Mouse (Mus musculus): ENCODE results near the gene Usp1. TPM values are rescaled to one million over a fixed set of nuclear protein-coding genes. Genes with fewer than 3 reads are reported as not detected.

Usp1 gene
- polyA plus RNA-seq, 1 experiment, result 114 TPM

GRCm38 (mm10) chr4:98920896-98921295, 2.7 kb upstream of the Usp1 start:
- DNase-seq (ENCODE audit: low read depth in 1 of 2, low spot score in 2 of 2), result no peak
- H3K4me3 ChIP-seq (ENCODE audit: extremely low read depth, insufficient read depth, insufficient read length), result no peak overlapping the region
- TF ChIP-seq CTCF (IDR thresholded peaks at IDR 0.05; ENCODE audit: extremely low read depth, insufficient read depth, insufficient read length, insufficient replicate concordance) (no peak), POLR2A (IDR thresholded peaks at IDR 0.05; ENCODE audit: low read depth, low read length) (no peak)
- H3K27ac ChIP-seq (ENCODE audit: insufficient read depth, low read length), result no peak overlapping the region
- no peaks in the 10 kb centered on the region for H3K27me3 ChIP-seq (ENCODE audit: control insufficient read depth, insufficient read depth, low read length)
- no peaks in the 10 kb centered on the region for H3K36me3 ChIP-seq (ENCODE audit: control insufficient read depth, insufficient read depth, low read length)
- peaks cover 11% of the 10 kb centered on the region; the same call in 1 of the 2 replicates for H3K4me1 ChIP-seq (ENCODE audit: control insufficient read depth, insufficient read depth, insufficient read length)
- 85% methylated on average over 4 of the region's 4 CpGs for WGBS

GRCm38 (mm10) chr4:98922061-98922642, 1.5 kb upstream of the Usp1 start:
- 12% methylated on average over 18 of the region's 18 CpGs for WGBS
- no peak for DNase-seq (ENCODE audit: low read depth in 1 of 2, low spot score in 2 of 2)
- TF ChIP-seq POLR2A (IDR thresholded peaks at IDR 0.05; ENCODE audit: low read depth, low read length) (no peak), CTCF (IDR thresholded peaks at IDR 0.05; ENCODE audit: extremely low read depth, insufficient read depth, insufficient read length, insufficient replicate concordance) (no peak)

GRCm38 (mm10) chr4:98922643-98923567, 705 bp upstream of the Usp1 start:
- H3K4me1 ChIP-seq (ENCODE audit: control insufficient read depth, insufficient read depth, insufficient read length), result peaks cover 11% of the 10 kb centered on the region; the same call in 1 of the 2 replicates
- peak; percentile 28; the same call in 1 of the 2 replicates for TF ChIP-seq POLR2A (IDR thresholded peaks at IDR 0.05; ENCODE audit: low read depth, low read length)
- TF ChIP-seq CTCF (IDR thresholded peaks at IDR 0.05; ENCODE audit: extremely low read depth, insufficient read depth, insufficient read length, insufficient replicate concordance), result no peak
- peak overlapping the region; percentile 99 for H3K27ac ChIP-seq (ENCODE audit: insufficient read depth, low read length)
- H3K36me3 ChIP-seq (ENCODE audit: control insufficient read depth, insufficient read depth, low read length), result no peaks in the 10 kb centered on the region
- under 1% methylated on average over 52 of the region's 53 CpGs for WGBS
- DNase-seq (ENCODE audit: low read depth in 1 of 2, low spot score in 2 of 2), result peak; percentile 93 to 98
- no peaks in the 10 kb centered on the region for H3K27me3 ChIP-seq (ENCODE audit: control insufficient read depth, insufficient read depth, low read length)
- H3K4me3 ChIP-seq (ENCODE audit: extremely low read depth, insufficient read depth, insufficient read length), result peak overlapping the region; percentile 87

More at GRCm38 (mm10) chr4:98922061-98922642, 1.5 kb upstream of the Usp1 start:
- Histone ChIP-seq H3K4me3 (ENCODE audit: extremely low read depth, insufficient read depth, insufficient read length) (peak overlapping the region; percentile 87), H3K4me1 (ENCODE audit: control insufficient read depth, insufficient read depth, insufficient read length) (peaks cover 11% of the 10 kb centered on the region; the same call in 1 of the 2 replicates), H3K27ac (ENCODE audit: insufficient read depth, low read length) (peak overlapping the region; percentile 88), H3K27me3 (ENCODE audit: control insufficient read depth, insufficient read depth, low read length) (no peaks in the 10 kb centered on the region), H3K36me3 (ENCODE audit: control insufficient read depth, insufficient read depth, low read length) (no peaks in the 10 kb centered on the region)

GRCm38 (mm10) chr4:98924071-98924905, 678 bp downstream of the Usp1 start:
- peak overlapping the region; percentile 99 for H3K27ac ChIP-seq (ENCODE audit: insufficient read depth, low read length)
- no peak for DNase-seq (ENCODE audit: low read depth in 1 of 2, low spot score in 2 of 2)
- under 1% methylated on average over 61 of the region's 66 CpGs for WGBS

GRCm38 (mm10) chr4:98924906-98925178, 1.2 kb downstream of the Usp1 start:
- no peak overlapping the region for H3K27ac ChIP-seq (ENCODE audit: insufficient read depth, low read length)
- WGBS, result 0% methylated on average over 2 of the region's 2 CpGs
- TF ChIP-seq CTCF (IDR thresholded peaks at IDR 0.05; ENCODE audit: extremely low read depth, insufficient read depth, insufficient read length, insufficient replicate concordance) (no peak), POLR2A (IDR thresholded peaks at IDR 0.05; ENCODE audit: low read depth, low read length) (no peak)

More at GRCm38 (mm10) chr4:98924071-98924905, 678 bp downstream of the Usp1 start:
- Histone ChIP-seq H3K4me3 (ENCODE audit: extremely low read depth, insufficient read depth, insufficient read length) (peak overlapping the region; percentile 85), H3K27me3 (ENCODE audit: control insufficient read depth, insufficient read depth, low read length) (no peaks in the 10 kb centered on the region), H3K4me1 (ENCODE audit: control insufficient read depth, insufficient read depth, insufficient read length) (peaks cover 11% of the 10 kb centered on the region; the same call in 1 of the 2 replicates), H3K36me3 (ENCODE audit: control insufficient read depth, insufficient read depth, low read length) (0 out of 2 replicates have a peak, but pooled peaks cover 1% of the 10 kb centered on the region)
- no peak for TF ChIP-seq CTCF (IDR thresholded peaks at IDR 0.05; ENCODE audit: extremely low read depth, insufficient read depth, insufficient read length, insufficient replicate concordance)
- no peak for TF ChIP-seq POLR2A (IDR thresholded peaks at IDR 0.05; ENCODE audit: low read depth, low read length)

GRCm38 (mm10) chr4:98925250-98925781, 1.7 kb downstream of the Usp1 start:
- DNase-seq (ENCODE audit: low read depth in 1 of 2, low spot score in 2 of 2), result no peak
- 9% methylated on average over 6 of the region's 6 CpGs for WGBS
- H3K27ac ChIP-seq (ENCODE audit: insufficient read depth, low read length), result no peak overlapping the region
- H3K4me1 ChIP-seq (ENCODE audit: control insufficient read depth, insufficient read depth, insufficient read length), result peaks cover 11% of the 10 kb centered on the region; the same call in 1 of the 2 replicates
- no peak overlapping the region; the same call in none of the 2 replicates for H3K4me3 ChIP-seq (ENCODE audit: extremely low read depth, insufficient read depth, insufficient read length)
- no peak for TF ChIP-seq CTCF (IDR thresholded peaks at IDR 0.05; ENCODE audit: extremely low read depth, insufficient read depth, insufficient read length, insufficient replicate concordance)
- TF ChIP-seq POLR2A (IDR thresholded peaks at IDR 0.05; ENCODE audit: low read depth, low read length), result no peak
- no peaks in the 10 kb centered on the region for H3K27me3 ChIP-seq (ENCODE audit: control insufficient read depth, insufficient read depth, low read length)
- H3K36me3 ChIP-seq (ENCODE audit: control insufficient read depth, insufficient read depth, low read length), result 0 out of 2 replicates have a peak, but pooled peaks cover 1% of the 10 kb centered on the region

More at GRCm38 (mm10) chr4:98924906-98925178, 1.2 kb downstream of the Usp1 start:
- H3K4me3 ChIP-seq (ENCODE audit: extremely low read depth, insufficient read depth, insufficient read length), result peak overlapping the region; percentile 85
- peaks cover 11% of the 10 kb centered on the region; the same call in 1 of the 2 replicates for H3K4me1 ChIP-seq (ENCODE audit: control insufficient read depth, insufficient read depth, insufficient read length)
- no peak for DNase-seq (ENCODE audit: low read depth in 1 of 2, low spot score in 2 of 2)
- H3K36me3 ChIP-seq (ENCODE audit: control insufficient read depth, insufficient read depth, low read length), result 0 out of 2 replicates have a peak, but pooled peaks cover 1% of the 10 kb centered on the region
- H3K27me3 ChIP-seq (ENCODE audit: control insufficient read depth, insufficient read depth, low read length), result no peaks in the 10 kb centered on the region

All from spleen, adult 2 months (tissue).